Mouse (Mus musculus): ENCODE measurements around the gene Ctbs.

Gene Ctbs

GRCm38 (mm10) chr3:146498989-146499388 is 49.4 kb downstream of the Ctbs start:
- no peak for DNase-seq (ENCODE audit: low spot score in 2 of 2)

DNA sequence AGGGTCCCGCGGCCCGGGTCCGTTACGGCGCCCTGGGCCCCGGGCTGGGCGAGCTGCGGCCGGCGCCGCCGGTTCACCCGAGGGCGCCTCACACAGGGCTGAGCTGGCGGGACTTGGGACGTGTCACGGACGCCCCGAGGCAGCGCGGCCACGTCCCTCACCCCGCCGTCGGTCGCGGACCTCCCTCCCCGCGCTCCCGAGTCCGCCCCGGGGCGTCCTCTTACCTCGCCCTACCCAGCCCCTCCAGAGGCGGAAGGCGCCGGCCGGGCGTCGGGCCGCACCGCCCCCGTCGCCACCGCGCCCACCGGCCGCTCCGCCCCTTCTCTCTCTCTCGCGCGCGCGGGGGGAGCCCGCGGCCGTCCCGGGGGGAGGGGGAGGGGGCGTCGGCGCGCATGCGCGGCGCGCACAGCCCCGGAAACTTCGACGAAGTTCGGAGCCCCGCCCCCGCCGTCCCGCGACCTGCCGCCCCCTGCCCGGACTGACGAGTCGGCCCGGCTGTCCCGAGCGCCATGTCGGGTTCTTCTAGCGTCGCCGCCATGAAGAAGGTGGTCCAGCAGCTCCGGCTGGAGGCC is 49.9 kb downstream of the Ctbs start, which contains the start of the genes Spata1 and Gng5:
Spata1 (minus strand) TSS at position 323 of the 572 bp plus-strand sequence.
Gng5 (plus strand) TSS at position 377 of the 572 bp plus-strand sequence.
- peak; percentile 84 to 95 for DNase-seq (ENCODE audit: low spot score in 2 of 2)

DNA sequence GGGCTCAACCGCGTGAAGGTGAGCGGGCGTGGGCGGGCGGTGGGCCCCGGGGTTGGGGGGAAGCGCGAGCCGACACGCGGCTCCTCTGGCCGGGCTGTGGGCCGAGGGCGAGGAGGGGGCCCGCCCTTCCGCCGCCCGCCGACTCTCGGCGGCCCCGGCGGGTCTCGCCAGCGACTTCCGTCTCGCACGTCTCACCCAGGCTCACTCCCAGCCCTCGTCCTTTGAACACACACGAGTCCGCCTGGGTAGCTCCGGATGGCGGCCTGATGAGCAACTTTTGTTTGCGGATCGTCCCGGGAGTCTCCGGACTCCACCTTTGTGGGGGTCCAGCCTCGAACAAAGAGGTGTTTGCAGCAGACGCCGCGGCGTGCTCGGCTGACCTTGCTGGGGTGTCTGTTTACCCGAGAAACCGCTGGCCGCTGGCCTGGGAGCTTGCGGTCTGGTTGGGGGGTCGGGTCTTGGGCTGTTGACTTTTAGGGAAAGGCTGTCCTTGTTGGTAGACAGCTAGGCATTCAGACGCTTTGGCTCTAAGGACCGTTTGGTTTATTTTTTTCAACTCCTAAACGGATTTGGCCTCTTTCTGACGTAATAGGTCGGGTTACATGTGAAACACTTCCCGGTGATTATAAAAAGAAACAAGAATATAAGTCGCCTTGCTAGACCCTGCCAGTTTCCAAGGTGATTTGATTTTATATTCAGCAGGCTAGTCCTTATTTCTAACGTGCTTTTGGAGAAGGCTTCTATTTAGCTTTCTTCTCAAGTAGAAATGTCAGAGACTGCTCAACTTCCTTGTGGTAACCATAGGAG is 50.6 kb downstream of the Ctbs start:
- peak in 1 of 2 experiments; percentile 58 for DNase-seq (ENCODE audit: low spot score in 2 of 2)

- DNase-seq (ENCODE audit: low spot score in 2 of 2), result no peak
Measured at GRCm38 (mm10) chr3:146500810-146501201, 51.2 kb downstream of the Ctbs start.

- no peak for DNase-seq (ENCODE audit: low spot score in 2 of 2)
Measured at GRCm38 (mm10) chr3:146501601-146502123, 52.1 kb downstream of the Ctbs start.

- DNase-seq (ENCODE audit: low spot score in 2 of 2), result no peak
Measured at GRCm38 (mm10) chr3:146506711-146507110, 57.1 kb downstream of the Ctbs start.
